Mouse (Mus musculus) megakaryocyte, embryonic 14.5 days (primary cell): ENCODE data around the gene Tbccd1.

Experiments used
- FLI1 ChIP-seq: IDR thresholded peaks from 2 replicates; pipeline ENCODE4 v1.6.1; 2012; ENCODE audit warnings: low read length, inconsistent platforms, mixed read lengths
- GATA1 ChIP-seq: IDR thresholded peaks from 3 replicates; pipeline ENCODE4 v1.6.1; 2012; ENCODE audit warnings: mixed read lengths, low read length, inconsistent platforms, borderline replicate concordance

DNA sequence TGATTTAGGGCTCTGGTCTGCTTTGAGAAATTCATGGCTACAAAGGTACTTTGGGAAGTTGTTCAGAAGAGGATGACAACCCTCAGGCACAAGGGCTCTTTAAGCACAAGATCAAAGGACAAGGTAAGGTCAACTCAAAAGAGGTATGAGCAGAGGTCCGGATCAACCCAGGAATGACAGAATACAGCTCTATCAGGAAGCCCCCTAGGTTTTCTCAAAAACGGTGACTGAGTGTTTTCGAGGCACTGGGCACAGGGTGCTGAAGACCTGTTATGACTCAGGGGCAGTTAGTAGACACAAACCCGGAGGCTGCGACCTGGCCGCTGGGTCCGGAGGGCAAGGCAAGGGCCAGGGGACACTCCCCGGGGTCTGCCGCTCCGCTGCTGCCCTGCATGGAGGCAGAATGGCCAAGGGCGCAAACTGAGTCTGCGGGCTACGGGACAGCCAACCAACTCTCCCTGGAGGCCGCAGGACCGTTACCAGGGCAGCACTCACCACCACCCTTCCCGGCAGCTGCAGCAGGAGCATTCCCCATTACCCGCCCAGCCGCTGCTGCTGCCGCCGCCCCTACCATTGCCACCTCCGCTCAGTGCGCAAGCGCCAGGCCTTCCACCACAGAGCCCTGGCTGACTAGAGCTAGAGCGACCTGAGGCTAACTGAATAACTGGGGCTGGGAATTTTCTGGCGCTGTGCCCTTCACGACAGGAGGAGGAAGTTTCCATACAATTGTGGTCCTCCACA lies 13.2 kb downstream of the Tbccd1 start:
- TF ChIP-seq GATA1 (no peak), FLI1 (no peak)
